Mouse (Mus musculus): ENCODE data around the gene Narfl.
"Not testable (repeated sequence)": the region's sequence is repeated elsewhere in the genome, so short reads cannot be mapped to it uniquely, and the experiment has no call there.

The Narfl gene
- long read RNA-seq, experiment 1, transcript Narfl-201 (11 exons, 2,555 nt): major isoform, 29 of 43 reads
- long read RNA-seq, experiment 1, partial matches to known transcripts: 2 of 43 reads
- long read RNA-seq, experiment 1, other reads (novel, unspliced or antisense): 11 of 43 reads
- long read RNA-seq, experiment 2, transcript Narfl-201 (11 exons, 2,555 nt): major isoform, 39 of 52 reads
- long read RNA-seq, experiment 2, partial matches to known transcripts: 2 of 52 reads
- long read RNA-seq, experiment 2, other reads (novel, unspliced or antisense): 11 of 52 reads

DNA sequence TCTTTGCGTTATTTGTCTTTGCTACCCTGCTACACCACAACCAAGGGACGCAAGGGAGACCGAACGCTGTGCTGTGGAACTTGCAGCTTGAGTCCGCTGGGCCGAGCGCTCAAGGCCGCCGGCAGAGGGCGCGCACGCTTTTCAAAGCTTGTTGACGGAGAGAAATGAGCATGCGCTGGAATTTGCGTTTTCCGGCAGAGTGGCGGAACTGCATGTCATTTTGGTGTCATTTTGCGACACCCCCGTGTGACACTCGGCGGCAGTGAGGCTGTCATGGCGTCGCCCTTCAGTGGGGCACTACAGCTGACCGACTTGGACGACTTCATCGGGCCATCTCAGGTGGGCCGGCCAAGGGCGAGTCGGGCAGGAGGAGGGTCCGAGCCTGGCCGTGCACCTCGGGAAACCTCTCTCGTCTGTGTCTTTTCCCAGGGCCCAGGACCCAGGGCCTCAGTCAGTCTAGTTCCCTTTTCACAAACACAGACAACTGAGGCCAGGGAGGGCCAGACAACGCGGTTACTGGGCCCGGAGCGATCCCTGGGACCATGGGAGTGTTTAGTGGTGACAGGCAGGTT lies at the start of gene Narfl:
Gene Narfl, plus strand, starts transcription at position 228 of the 572 bp plus-strand sequence.
- intact Hi-C loops (cut with DNase I): loop anchor here (2.0 to 5.0 kb wide), 2 partner anchors 29 to 36 kb away; partner anchors contain the start of gene Mslnl

DNA sequence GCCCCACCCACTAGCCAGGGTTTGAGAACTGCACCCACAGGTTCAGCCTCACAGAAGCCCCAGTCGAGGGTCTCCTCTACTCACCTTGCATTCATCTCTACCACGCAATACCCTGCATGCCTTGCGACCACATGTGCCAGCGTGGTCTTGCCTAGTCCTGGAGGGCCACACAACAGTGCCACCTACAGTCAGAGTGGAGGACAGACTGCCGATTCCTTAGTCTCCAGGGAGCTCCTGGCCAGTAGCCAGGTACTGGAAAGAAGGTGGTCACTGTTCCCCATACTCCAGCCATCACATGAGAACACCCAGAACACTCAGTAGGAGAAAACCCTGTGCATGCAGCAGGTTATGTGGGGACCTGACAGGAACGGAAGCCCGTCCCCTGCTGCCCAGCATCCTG lies 49.7 kb upstream of the Narfl start:
- intact Hi-C loops (cut with DNase I): no loop called here

DNA sequence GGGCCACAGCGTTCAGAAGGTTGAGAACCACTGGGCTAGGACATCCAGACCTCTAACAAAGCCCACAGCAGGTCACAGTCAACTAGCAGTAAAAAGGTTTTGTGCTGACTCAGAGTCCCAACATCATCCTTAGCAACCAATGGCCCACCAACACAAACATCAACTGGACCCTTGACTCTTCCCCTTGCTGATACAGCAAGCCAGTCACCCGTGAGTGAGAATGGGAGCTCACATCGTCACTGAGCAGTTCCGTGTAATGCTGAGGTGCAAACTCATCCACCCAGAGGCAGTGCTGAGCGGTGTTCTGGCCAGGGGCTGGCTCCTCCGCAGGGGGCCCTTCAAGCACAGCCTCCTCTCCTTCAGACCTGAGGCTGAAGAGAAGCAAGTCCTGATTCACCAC lies 48.3 kb upstream of the Narfl start:
- intact Hi-C loops (cut with DNase I): no loop called here

DNA sequence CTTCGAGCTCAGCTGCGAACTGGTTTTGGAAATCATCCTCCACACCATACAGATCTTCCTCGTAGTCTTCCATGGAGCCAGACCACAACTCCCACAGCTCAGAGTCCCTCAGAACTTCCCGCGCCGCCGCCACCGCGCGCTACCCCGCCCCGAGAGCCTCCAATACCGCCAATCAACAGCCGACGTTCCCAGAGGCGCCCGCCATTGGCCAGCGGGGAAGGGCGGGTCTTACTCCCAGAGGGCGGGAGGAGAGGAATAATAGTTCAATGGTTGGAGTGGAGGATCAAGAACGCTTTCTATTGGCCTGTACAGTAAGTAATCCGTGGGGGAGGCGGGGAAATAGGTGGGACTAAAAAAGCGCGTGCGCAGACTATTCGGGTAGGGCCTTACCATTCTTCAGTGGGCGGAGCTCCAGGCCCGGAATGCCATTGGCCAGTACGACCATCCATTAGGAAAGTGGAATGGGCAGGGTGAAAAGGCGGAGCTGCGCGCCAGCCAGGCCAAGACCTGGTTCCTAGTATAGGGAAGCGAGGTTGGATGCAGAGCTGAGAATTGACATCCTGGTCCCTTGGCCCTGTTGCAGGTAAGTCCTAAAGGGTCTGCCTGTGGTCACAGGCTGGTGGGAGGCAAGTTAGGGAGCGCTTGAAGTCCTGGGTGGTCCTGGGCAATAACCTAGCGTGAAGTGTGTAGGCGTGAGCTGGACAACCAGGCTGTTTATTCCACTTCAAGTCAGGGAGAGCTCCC lies 46.1 kb upstream of the Narfl start, which contains the start of the genes Chtf18 and Rpusd1:
Gene Chtf18, minus strand, starts transcription at position 155 of the 744 bp plus-strand sequence.
Gene Rpusd1, plus strand, starts transcription at position 406 of the 744 bp plus-strand sequence.
- intact Hi-C loops (cut with DNase I): no loop called here

DNA sequence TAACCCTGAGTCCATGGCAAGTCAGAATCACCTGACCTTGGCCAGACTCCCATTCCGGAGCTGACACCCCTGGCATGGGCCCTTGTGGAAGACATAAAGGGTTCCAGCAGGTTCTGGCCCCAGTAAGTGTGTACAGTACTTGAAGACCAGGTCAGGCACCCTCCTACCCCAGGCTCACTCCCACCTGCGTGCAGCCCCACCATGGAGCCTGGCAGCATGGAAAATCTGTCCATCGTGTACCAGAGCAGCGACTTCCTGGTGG lies 45.6 kb upstream of the Narfl start:
- intact Hi-C loops (cut with DNase I): no loop called here

DNA sequence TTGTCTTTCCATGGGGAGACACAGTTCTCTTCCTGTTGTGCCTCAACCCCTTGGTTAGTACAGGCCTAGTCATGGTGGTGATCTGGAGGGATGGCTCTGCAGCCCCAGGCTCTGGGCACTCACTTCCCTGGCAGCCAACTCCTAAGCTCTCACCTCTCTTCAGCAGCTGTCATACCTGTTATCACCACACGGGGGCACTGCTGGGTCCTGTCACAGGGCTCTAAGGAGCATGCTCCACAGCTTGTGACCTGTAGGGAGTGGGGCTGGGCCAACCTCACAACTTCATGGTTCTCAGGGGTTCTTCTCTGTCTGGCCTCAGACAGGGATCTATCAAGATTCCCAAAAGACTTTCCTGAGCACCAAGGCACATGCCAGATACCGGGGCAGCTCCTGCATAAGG lies 41.5 kb upstream of the Narfl start:
- intact Hi-C loops (cut with DNase I): loop anchor here (1.0 kb wide), 1 partner anchor 69 kb away; no protein-coding TSS in a partner anchor

DNA sequence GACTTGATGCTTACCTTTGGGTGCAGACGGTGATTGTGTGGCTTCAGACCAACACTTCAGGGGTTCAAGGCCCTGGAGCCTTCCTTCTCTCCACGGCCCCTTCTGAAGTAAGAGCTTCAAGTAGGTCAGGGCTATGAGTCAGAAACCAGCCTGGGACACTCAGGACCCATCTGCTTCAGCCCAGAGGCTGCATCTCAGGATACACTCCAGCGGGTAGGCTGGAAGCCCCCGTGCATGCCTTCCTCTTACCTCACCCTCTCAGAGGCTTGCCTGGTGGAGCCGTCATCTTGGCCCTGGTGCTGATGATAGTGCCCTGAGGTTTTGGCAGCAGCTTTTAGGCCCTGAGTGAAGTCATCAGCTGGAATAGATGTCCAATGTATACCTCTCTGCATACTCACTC lies 38.3 kb upstream of the Narfl start:
- intact Hi-C loops (cut with DNase I): loop anchor here (5.0 kb wide), 1 partner anchor 37 kb away; the partner anchor contains the start of gene Narfl

DNA sequence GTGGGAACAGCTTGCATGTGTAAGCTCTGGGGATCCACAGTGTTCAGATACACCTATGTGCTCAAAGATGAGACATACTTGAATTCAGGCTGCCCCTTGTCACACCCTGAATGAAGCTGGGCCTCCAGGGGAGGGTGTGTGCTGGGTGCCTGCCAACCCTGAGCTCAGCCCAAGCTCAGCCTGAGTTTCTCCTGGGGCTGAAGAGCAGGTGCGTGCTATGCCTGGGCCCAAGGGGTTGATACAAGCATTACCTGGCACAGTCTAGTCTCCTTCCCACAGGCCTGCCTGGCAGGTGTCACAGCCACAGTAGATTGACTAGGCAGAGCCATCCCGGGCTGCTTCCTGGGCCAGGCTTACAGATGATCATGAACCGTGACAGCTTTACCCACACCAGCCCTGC lies 37.8 kb upstream of the Narfl start, which contains the start of gene Mslnl:
Gene Mslnl, plus strand, starts transcription at position 298 of the 400 bp plus-strand sequence.
- intact Hi-C loops (cut with DNase I): loop anchor here (5.0 kb wide), 1 partner anchor 37 kb away; the partner anchor contains the start of gene Narfl

DNA sequence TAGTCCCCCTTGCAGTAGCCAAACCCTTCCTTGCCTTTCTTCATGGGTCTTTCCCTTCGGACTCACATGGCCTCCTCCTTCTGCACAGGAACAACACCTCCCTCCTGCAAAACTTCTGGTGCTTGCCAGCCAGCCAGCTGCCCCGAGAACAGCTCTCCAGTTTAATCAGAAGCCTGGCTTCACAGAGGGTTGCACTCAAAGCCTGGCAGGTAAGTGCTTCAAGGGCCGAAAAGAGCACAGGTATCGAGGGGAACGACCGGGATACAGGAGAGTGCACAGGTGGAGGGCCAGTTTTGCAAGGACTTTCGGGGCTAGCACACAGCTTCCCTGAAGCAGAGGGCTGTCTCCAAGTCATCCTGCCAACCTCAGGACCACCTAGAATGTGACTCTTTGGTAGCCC lies 34.7 kb upstream of the Narfl start:
- intact Hi-C loops (cut with DNase I): loop anchor here (5.0 kb wide), 1 partner anchor 33 kb away; the partner anchor contains the start of gene Narfl

DNA sequence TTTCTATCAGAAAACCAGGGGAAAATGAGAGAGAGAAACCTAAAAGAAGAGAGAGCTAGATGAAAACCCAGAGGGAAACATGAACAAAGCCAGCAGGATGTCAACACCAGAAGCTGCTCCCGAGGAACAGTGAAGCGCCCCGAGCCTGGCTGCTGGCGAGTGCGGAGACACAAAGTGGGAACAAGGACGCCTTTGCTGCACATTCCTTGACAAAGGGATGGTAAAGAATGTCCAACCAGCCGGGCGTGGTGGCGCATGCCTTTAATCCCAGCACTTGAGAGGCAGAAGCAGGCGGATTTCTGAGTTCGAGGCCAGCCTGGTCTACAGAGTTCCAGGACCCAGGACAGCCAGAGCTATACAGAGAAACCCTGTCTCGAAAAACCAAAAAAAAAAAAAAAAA lies 32.1 kb upstream of the Narfl start:
- intact Hi-C loops (cut with DNase I): not testable (repeated sequence)

DNA sequence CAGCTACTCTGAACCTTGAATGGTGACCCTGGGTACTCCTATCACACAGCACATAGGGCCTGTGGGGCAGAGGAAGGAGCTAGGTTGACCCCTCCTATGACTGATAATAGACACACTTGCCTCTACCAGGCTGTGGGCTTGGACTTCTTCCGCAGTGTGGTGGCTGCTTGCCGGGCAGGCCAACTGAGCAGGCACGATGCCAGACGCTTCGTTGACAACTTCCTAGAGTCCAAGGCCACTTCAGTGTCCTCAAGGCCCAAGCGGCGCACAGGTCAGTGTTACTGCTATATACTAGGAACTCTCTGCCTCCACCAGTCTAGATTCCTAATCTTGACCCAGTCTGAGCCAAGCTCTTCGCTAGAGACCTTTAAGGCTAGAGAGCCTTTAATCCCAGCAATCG lies 29.7 kb upstream of the Narfl start:
- intact Hi-C loops (cut with DNase I): no loop called here

DNA sequence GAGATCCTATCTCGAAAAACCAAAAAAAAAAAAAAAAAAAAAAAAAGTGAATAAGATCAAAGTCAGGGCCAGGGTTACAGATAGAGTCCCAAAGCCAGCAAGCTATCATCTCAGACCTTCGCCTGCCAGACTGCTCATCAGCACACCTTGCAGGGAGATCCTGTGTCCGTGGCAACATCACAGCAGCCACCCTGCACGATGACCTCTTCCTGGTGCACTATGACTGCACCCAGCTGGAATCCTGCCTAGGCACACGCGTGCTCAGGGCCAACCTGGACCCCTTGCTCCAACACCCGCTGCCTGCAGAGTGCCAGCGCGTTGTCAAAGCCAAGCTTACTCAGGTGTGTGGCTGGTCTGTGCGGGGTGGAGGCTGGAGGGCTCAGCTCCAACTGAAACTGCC lies 29.3 kb upstream of the Narfl start:
- intact Hi-C loops (cut with DNase I): no loop called here

DNA sequence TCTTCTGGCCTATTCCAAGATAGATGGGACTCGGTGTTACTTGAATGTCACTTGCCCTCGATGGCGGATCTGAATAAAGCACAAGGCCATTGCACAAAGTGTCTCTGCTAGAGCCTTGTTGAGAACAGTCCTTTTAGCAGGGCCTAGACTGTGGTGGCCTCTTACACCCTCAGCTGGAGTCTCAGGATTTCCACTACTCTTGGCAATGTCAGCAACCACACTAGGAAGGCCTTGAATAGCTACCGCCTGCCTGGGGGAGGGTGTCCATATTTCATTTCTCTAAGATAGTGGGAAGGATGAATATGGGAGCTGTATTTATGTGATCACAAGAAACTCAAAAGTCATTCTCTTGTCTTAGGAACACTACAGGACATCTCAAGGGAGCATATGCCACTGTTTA lies 25.3 kb upstream of the Narfl start:
- intact Hi-C loops (cut with DNase I): no loop called here

DNA sequence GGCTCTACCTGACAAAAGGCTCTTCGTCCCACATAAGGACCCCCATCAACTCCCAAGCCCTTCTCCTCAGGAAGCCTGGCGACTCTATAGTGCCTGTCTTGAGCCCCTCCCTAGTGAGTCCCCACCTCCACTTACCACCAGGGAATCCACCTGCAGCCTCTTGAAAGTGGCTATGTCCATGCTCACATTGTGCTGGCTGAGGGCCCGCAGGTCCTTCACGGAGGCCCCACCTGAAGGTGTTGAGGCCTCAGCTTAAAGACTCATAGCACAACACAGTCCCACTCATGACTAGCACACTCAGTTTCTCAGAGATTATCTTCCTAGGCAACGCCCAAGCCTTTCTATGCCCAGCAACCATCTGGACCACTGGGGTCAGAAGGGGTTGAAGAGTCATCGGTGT lies 24.3 kb upstream of the Narfl start:
- intact Hi-C loops (cut with DNase I): no loop called here

DNA sequence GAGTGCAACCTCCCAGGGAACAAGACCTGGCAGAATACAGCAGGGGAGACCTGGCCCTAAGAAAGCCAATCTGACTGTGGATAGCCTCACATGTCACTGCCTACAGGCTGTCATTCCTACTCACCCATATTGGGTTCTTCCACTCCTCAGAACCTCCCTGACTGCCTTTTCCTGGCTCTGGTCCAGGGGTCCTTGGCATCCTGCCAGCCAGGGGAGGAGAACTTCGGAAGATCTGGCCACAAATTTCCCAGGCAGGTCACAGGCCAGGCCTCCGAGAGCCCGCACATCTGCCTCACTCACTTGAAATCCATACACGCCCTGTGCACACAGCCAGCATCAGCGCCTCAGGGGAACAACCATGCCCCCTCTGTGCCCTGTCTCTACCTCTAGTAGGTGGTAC lies 22.1 kb upstream of the Narfl start:
- intact Hi-C loops (cut with DNase I): no loop called here

DNA sequence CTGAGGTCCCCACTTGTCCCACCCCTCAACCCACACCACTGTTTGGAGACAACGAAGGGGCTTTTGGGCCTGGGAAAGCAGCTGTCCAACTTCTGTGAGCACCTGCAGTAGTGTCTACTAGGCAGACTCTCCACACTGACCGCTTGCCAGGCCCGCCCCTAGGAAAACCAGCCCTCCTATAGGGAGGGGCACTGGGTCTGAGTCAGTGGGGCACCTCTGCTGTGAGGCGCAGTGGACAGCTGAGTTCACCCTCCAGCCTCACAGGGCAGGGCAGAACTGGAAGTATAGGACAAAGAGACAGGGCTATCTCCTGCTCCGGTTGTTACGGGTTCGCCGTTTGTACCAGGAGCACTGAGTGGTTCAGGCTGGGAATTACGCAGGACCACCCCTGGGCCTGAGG lies 19.3 kb upstream of the Narfl start, which contains the start of gene Msln:
Gene Msln, minus strand, starts transcription at position 138 of the 400 bp plus-strand sequence.
- intact Hi-C loops (cut with DNase I): no loop called here

DNA sequence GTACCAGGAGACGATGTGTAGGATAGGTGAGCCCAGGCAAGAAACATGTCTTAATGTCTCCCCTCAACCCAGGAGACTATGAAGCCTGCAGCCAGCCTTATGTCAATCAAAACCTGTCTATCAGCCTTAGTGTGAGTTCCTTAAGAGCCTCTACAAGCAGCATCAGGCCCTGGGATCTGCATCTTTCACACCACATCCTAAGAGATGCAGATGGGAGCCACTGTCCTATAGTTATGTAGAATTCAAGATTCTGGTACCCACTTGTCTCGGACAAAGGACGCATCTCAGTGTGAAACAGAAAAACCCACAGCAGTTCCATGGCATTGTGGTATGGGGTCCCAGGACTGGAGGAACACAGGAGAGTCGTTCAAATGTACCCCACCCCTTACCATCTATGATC lies 18.5 kb upstream of the Narfl start:
- intact Hi-C loops (cut with DNase I): no loop called here

DNA sequence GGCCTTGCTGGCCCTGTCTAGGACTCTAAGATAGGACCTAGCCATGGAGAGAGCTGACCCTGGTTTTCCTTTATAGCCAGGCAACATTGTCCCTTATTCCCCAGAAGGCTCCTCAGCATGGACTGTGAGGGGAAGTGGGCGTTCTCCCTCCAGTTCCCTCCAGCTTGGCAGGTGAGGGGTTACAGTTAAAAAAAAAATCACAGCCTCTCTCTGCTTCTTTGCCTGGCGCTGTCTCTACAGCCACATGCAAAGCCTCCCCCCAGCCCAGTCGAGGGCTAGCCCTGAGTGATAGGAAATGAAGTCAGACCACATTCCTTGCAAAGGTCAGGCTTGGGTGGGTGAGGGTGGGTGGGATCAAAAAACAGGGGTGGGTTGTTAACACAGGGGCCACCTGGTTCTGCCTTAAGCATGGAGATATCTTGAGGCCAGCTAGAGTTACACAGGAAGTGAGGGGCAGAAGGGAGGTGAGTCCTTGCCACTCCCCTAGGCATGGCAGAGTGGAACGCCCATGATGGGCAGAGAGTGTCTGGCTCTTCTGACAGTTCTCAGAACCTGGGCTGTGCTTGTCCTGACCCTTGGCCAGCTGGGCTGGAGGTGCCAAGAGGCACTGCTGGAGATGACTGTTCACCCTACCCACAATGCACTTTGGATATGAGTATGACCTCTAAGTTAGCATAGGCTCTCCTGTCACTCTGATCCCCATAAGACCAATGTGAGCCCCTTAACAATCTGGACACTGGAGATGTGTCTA lies 17.8 kb upstream of the Narfl start:
- intact Hi-C loops (cut with DNase I): no loop called here

DNA sequence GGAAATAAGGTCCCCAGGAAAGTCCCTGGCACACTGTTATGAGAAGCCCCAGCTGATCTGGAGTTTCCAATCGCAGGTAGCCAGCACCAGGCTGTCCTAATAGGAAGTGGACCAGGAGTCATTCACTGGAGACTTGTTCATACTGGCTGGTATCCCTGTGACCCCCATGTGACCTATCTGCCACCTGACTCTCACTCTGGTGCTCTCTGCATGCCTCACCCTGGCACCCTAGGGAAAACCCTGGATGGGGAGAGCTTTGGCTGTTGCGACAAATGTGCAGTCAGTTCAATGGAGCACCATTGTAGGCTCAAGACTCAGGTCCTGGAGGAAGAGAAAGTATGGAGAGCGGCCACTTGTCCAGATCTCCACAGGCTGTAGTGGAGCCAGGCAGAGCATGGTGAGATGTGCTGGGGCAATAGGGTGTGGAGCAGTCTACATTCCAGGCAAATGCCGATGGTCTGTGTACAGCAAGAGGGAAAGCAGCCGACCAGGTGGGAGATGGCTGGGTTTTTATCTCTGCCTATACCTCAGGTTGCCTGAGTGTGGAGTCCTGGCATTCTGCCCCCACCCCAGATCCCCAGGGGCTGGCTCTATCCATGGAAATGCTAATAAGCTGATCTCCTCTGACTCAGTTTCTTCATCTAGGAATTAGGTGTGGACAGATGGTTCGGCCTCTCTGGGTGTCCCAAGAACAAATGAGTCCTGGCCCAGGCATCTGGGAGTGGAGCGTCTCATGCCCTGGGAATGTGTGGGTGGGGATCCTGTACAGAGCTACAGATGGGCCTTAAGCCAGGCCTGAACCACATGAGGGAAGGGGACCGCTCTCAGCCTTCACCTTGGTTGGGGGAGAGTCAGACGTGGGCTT lies 17.0 kb upstream of the Narfl start:
- intact Hi-C loops (cut with DNase I): no loop called here

DNA sequence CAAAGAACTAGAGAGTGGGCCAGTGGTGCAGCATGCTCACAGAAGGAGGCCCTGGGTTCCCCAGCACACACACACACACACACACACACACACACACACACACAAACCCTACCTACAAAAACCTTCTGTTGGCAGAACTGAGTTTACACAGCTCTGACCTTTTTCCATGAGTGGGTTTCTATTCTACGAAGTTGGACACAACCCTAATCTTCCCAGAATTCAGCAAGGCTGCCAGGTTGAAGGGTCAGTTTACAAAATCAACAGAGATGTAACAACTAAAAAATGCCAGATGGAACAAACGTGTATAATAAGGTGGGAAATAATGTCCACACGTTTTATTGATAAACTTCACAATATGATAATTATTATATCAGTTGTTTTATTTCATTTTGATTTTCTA lies 15.9 kb upstream of the Narfl start:
- intact Hi-C loops (cut with DNase I): no loop called here

Measured in adrenal gland (tissue).